Mouse (Mus musculus) intestine, postnatal 0 days (tissue): Measurements from ENCODE around the gene Sec14l2. TPM values are rescaled to one million over a fixed set of nuclear protein-coding genes. Genes with fewer than 3 reads are reported as not detected.
"Not testable (repeated sequence)": the region's sequence is repeated elsewhere in the genome, so short reads cannot be mapped to it uniquely, and the experiment has no call there.

ENCODE experiments used
- ATAC-seq: fragments of 200-750 bp; cut with Nextera tagmentation; 2 replicates; pipeline ENCODE4 v1.8.0; 2017; ENCODE audit warnings: mild to moderate bottlenecking, moderate TSS enrichment, moderate library complexity
- H3K27ac ChIP-seq: fragments of 300-500 bp; sonication (generic); 2 replicates; pipeline ENCODE4 v1.5.1; 2014; ENCODE audit warnings: mild to moderate bottlenecking, low read depth, low read length, moderate library complexity
- H3K27me3 ChIP-seq: fragments of 300-500 bp; sonication (generic); replicated peaks from 2 replicates; pipeline ENCODE4 v1.6.1; 2014; ENCODE audit warnings: low read length, mixed read lengths; ENCODE audit not compliant: control insufficient read depth, insufficient read depth
- H3K36me3 ChIP-seq: fragments of 300-500 bp; sonication (generic); 2 replicates; pipeline ENCODE4 v1.6.1; 2014; ENCODE audit warnings: mild to moderate bottlenecking, moderate library complexity; ENCODE audit not compliant: control insufficient read depth, insufficient read depth
- H3K4me1 ChIP-seq: fragments of 300-500 bp; sonication (generic); replicated peaks from 2 replicates; pipeline ENCODE4 v1.6.1; 2014; ENCODE audit warnings: antibody characterized with exemption, low read length, mixed read lengths; ENCODE audit not compliant: control insufficient read depth, insufficient read depth
- H3K4me2 ChIP-seq: fragments of 300-500 bp; sonication (generic); replicated peaks from 2 replicates; pipeline ENCODE4 v1.6.1; 2014; ENCODE audit warnings: low read depth, mild to moderate bottlenecking, moderate library complexity
- H3K4me3 ChIP-seq: fragments of 300-500 bp; sonication (generic); 2 replicates; pipeline ENCODE4 v1.5.1; 2014; ENCODE audit warnings: low read depth, low read length
- H3K9ac ChIP-seq: fragments of 300-500 bp; sonication (generic); 2 replicates; pipeline ENCODE4 v1.6.1; 2014; ENCODE audit warnings: mild to moderate bottlenecking, low read depth, low read length
- H3K9me3 ChIP-seq: fragments of 300-500 bp; sonication (generic); 2 replicates; pipeline ENCODE4 v1.6.1; 2016; ENCODE audit warnings: mixed run types; ENCODE audit not compliant: control insufficient read depth
- CTCF ChIP-seq: sonication (generic); IDR thresholded peaks from 2 replicates; pipeline ENCODE4 v1.5.1; 2016; ENCODE audit warnings: low read depth, mild to moderate bottlenecking, control low read depth, antibody characterized with exemption, moderate library complexity
- WGBS: fragments of 180-500 bp; shearing (Covaris S2); extraction: QIAGEN DNeasy Blood & Tissue Kit; methylation state at CpG from one replicate; pipeline ENCODE4 v1.1.7; 2014; 5-methylcytosine and 5-hydroxymethylcytosine counted together
- polyA plus RNA-seq: library from polyadenylated mRNA; unstranded; fragments of >200 nt; fragmentation: Nextera tagmentation; extraction: Ambion mirVana; gene quantifications from 2 replicates; pipeline ENCODE4 v1.2.1, GENCODE M21; 2015

Gene Sec14l2
- polyA plus RNA-seq, 1 experiment from 2014 or later: 7.6 TPM

DNA sequence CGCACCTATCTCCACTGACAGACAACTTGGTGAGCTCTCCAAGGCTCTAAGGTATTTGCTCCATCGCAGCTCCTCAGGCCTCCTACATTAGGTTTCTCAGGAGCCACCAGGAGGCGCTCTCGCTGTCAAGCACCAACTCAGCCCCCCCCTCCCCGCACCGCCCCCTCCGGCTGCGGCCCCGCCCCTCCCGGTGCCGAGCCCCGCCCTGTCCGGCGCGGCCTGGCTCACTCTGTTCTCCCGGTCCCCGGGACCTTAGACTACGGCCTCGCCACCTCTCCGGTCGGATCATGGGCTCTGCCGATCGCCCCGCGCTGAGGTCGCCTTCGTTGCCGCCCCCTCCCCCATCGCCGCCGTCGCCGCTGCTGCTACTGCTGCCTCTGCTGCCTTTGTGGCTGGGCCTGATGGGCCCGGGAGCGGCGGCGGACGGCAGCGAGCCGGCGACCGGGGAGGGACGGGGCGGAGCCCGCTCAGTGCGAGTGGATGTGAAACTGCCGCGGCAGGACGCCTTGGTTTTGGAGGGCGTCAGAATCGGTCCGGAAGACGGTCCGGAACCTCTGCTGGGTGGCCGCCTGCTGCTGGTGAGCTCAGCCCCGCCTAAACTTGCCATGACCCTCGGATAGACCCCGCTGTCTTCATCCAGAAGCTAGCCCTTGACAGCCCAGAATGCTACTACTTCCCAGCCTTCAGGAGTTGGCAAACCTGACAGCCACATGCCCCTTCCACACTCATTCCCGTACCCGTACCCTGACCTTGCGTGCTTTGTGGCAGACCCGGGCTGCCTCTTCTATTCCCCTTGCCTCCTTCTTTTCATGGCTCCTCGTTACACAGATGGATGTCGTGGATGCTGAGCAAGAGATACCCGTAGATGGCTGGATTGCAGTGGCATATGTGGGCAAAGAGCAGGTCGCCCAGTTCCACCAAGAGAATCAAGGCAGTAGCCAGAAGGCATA lies 12.0 kb upstream of the Sec14l2 start, which contains the start of gene Rnf215:
TSS of gene Rnf215 (plus strand) at position 217 of the 950 bp plus-strand sequence.
- peaks cover 28% of the 10 kb centered on the region for H3K36me3 ChIP-seq
- ATAC-seq: peak; percentile 91
- peak; percentile 75 for TF ChIP-seq CTCF
- H3K4me3 ChIP-seq: peak within 1 kb of the TSS; percentile 88
- 2% methylated on average over 61 of the region's 66 CpGs for WGBS
- H3K27ac ChIP-seq: peak within 1 kb of the TSS; percentile 87
- H3K9me3 ChIP-seq: no peaks in the 10 kb centered on the region
- H3K4me2 ChIP-seq: peak within 1 kb of the TSS; percentile 71
- H3K4me1 ChIP-seq: peaks cover 6% of the 10 kb centered on the region; the same call in 1 of the 2 replicates
- H3K27me3 ChIP-seq: no peaks in the 10 kb centered on the region
- H3K9ac ChIP-seq: peak within 1 kb of the TSS; percentile 91

DNA sequence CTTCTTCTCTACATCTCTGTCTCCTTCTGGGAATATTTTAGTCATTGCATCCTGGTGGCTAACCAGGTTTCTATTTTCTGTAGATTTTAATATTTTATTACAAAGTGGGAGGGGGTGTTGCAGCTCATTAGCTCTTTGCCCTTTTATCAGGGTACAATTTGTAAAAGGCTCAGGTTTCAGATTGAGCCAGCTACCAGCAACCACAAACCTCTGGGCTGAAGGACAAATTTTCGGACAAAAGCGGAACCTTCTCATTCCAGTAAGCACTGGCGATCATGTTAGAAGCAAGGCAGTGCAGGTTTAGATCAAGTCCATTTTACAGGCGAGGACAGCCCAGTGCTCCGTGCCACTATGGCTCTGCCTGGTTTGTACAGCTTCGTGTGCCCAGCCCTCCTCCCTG lies 11.2 kb upstream of the Sec14l2 start:
- H3K9ac ChIP-seq: no peak overlapping the region

DNA sequence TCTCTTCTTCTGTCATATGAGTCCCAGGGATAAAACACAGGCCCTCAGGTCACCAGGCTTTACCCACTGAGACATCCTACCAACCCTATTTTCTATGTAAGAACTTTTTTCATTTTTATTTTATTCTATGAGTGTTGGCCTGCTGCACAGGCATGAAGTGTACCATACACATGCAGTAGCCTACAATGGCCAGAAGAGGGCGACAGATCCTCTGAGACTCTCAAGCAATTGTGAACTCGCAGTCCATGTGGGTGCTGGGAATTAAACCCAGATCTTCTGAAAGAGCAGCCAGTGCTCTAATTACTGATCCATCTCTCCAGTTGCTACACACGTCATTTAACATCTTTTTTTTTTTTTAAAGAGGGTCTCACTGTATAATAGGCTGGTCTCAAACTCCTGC lies 10.2 kb upstream of the Sec14l2 start:
- peaks cover 6% of the 10 kb centered on the region; the same call in 1 of the 2 replicates for H3K4me1 ChIP-seq
- no peak overlapping the region for H3K27ac ChIP-seq
- ATAC-seq: no peak
- peaks cover 10% of the 10 kb centered on the region; the same call in 1 of the 2 replicates for H3K36me3 ChIP-seq
- TF ChIP-seq CTCF: peak; percentile 70
- 56% methylated on average over 3 of the region's 3 CpGs for WGBS
- H3K4me3 ChIP-seq: no peak overlapping the region
- no peaks in the 10 kb centered on the region for H3K27me3 ChIP-seq
- H3K9me3 ChIP-seq: no peaks in the 10 kb centered on the region
- no peak overlapping the region for H3K9ac ChIP-seq
- H3K4me2 ChIP-seq: no peak overlapping the region

More for the DNA sequence above, 11.2 kb upstream of the Sec14l2 start:
- no peak overlapping the region for H3K4me3 ChIP-seq
- TF ChIP-seq CTCF: no peak
- 56% methylated on average over 6 of the region's 6 CpGs for WGBS
- H3K4me2 ChIP-seq: peak overlapping the region; percentile 71; the same call in 1 of the 2 replicates
- H3K27me3 ChIP-seq: no peaks in the 10 kb centered on the region
- no peak overlapping the region for H3K27ac ChIP-seq
- no peaks in the 10 kb centered on the region for H3K9me3 ChIP-seq
- H3K4me1 ChIP-seq: peaks cover 6% of the 10 kb centered on the region; the same call in 1 of the 2 replicates
- no peak for ATAC-seq
- H3K36me3 ChIP-seq: peaks cover 20% of the 10 kb centered on the region

DNA sequence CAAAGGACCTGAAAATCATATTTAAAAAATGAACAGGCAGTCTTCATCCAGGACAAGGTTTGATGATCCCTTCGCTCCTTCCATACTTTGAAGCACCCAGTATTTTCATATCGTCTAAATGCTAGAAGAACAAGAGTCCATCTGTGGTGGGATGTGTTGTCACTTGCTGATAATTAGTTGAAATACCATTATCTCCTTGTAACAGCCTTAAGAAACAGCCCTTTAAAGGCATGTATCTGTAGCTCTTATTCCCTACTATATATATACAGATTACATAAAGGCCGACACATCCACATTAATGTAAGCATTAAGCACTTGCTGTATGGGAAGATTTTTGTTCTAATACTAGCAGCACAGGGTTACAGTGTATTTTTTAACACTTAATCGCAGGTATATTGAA lies 5.2 kb upstream of the Sec14l2 start:
- not testable (repeated sequence) for H3K4me2 ChIP-seq, H3K9me3 ChIP-seq, ATAC-seq, H3K27ac ChIP-seq, H3K9ac ChIP-seq, H3K27me3 ChIP-seq, H3K4me3 ChIP-seq, H3K36me3 ChIP-seq, H3K4me1 ChIP-seq
- 92% methylated on average over 4 of the region's 4 CpGs for WGBS

DNA sequence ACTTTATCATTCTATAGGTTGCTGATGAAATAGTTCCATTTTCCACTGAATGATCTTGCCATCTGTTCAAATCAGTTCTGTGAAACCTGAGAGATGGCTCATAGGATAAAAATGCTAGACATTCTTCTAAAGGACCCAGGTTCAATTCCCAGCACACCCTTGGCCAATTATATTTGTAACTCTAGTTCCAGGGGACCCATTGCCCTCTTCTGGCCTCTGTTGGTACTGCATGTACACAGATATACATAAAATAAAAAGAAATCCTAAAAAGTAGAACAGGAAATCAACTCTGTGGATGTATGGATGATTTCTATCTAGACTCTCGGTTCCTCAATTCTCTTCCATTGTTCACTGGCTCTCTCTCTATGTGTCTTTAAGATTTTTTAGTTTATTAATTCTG lies 3.8 kb upstream of the Sec14l2 start:
- no peaks in the 10 kb centered on the region for H3K36me3 ChIP-seq
- peak; percentile 35; the same call in 1 of the 2 replicates for TF ChIP-seq CTCF
- no peak for ATAC-seq
- H3K4me2 ChIP-seq: no peak overlapping the region
- no peak overlapping the region for H3K27ac ChIP-seq
- 0 out of 2 replicates have a peak, but pooled peaks cover 5% of the 10 kb centered on the region for H3K9me3 ChIP-seq
- H3K4me3 ChIP-seq: no peak overlapping the region
- H3K4me1 ChIP-seq: no peaks in the 10 kb centered on the region
- H3K27me3 ChIP-seq: no peaks in the 10 kb centered on the region
- no peak overlapping the region for H3K9ac ChIP-seq
- 90% methylated on average over 1 of the region's 1 CpGs for WGBS

DNA sequence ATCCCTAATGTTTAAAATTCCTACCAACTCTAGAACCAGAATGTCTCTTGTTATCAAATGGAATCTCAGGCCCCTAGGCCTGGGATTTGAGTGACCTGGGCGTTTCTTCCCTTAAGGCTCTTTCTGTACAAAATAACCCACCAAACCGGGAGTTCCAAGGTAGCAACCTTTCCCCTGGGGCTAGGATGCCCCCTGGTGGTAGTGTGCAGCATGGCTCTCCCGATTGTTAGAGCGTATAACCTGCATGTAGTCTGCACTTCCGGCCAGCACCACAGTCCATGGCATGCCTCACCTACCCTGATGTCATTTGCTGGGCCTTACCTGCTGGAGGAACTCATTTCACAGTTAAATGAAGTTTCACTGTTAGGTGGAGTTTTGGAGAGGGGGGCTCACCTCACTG lies 707 bp upstream of the Sec14l2 start:
- WGBS: 65% methylated on average over 5 of the region's 5 CpGs
- Histone ChIP-seq H3K27me3 (no peaks in the 10 kb centered on the region), H3K36me3 (no peaks in the 10 kb centered on the region), H3K4me1 (0 out of 2 replicates have a peak, but pooled peaks cover under 1% of the 10 kb centered on the region), H3K4me3 (no peak overlapping the region), H3K9ac (no peak overlapping the region), H3K27ac (no peak overlapping the region), H3K9me3 (0 out of 2 replicates have a peak, but pooled peaks cover 5% of the 10 kb centered on the region), H3K4me2 (no peak overlapping the region)
- peak; percentile 83 for TF ChIP-seq CTCF
- 0 out of 2 replicates have a peak, but pooled peaks have one; percentile 23 for ATAC-seq
